In the genomic region with DNA sequence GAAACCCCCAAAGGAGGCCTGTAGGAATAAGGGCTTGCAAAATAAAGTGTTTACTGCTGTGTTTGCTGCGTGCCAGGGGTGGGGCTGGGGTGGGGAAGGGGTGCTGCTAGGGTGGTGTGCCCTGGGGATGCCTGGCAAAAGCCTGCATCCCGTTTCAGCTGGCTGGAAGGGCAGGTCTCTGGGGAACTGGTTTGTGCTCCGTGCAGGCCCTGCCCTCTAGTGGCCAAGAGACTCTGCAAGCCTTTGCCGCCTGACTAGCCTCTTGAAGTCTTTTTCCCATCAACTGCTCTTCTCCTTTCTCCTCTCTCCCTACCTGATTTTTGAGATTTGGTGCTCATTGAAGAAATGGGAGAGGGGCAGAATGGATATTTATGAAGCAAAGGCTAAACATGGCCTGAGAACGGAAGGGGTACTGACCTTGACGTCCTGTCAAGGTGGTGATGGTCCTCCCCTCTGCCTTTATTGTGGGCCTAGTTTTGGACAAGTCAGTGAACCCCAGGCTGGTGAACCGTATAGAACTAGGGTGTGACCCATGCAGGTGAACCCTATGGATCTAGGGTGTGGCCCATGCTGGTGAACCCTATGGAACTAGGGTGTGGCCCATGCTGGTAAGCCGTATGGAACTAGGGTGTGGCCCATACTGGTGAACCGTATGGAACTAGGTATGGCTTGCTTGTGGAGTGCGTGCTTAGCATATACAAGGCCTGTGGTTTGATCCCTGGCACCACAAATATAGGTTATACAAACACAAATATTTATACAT, we compare ENCODE assay signal across 9 mouse cellular contexts. TPM values are rescaled to one million over a fixed set of nuclear protein-coding genes. Genes with fewer than 3 reads are reported as not detected.
A peak's percentile ranks its signal among the peaks of the same experiment; 100 is the strongest.
DNase-seq lines count a peak whose midpoint lies in the region; ATAC-seq and TF ChIP-seq lines count a peak whose summit lies in the region.
"Had no signal": no experiment of that assay in that cellular context is flagged by ENCODE, and none has a peak within 500 bp of the region (broad histone marks: within the 10 kb centered on the region; RNA-seq: fewer than 3 reads in every experiment).

No protein-coding gene starts in this region.

- H3K27me3 ChIP-seq in kidney, embryonic 16.5 days (ENCODE audit: insufficient read depth, low read length) = no peaks in the 10 kb centered on the region
- H3K27me3 ChIP-seq in liver, adult 2 months (ENCODE audit: control insufficient read depth, insufficient read depth, low read length) = no peaks in the 10 kb centered on the region
- H3K27me3 ChIP-seq in neural tube, embryonic 13.5 days = no peaks in the 10 kb centered on the region

- no peaks in the 10 kb centered on the region for H3K36me3 ChIP-seq in kidney, embryonic 16.5 days (ENCODE audit: insufficient read depth, low read length)
- no peaks in the 10 kb centered on the region for H3K36me3 ChIP-seq in liver, adult 2 months (ENCODE audit: control insufficient read depth, insufficient read depth, low read length)
- no peaks in the 10 kb centered on the region for H3K36me3 ChIP-seq in neural tube, embryonic 13.5 days
- H3K36me3 ChIP-seq: heart, embryonic 13.5 days had no signal

- H3K79me2 ChIP-seq in liver, adult 2 months (ENCODE audit: control insufficient read depth, insufficient read depth, low read length) = no peaks in the 10 kb centered on the region

- H3K9me3 ChIP-seq in kidney, embryonic 16.5 days (ENCODE audit: low read length) = no peaks in the 10 kb centered on the region
- H3K9me3 ChIP-seq in neural tube, embryonic 13.5 days = no peaks in the 10 kb centered on the region
- H3K9me3 ChIP-seq: heart, embryonic 13.5 days had no signal

- H3K27ac ChIP-seq in kidney, embryonic 16.5 days (ENCODE audit: low read length) = no peak overlapping the region
- no peak overlapping the region for H3K27ac ChIP-seq in liver, adult 2 months (replicated peaks; ENCODE audit: insufficient read depth, low read depth, low read length)
- no peak overlapping the region for H3K27ac ChIP-seq in neural tube, embryonic 13.5 days (replicated peaks)
- H3K27ac ChIP-seq: heart, embryonic 13.5 days had no signal

- peak; percentile 96 for TF ChIP-seq CTCF in liver, adult 2 months (IDR thresholded peaks at IDR 0.05; ENCODE audit: low read depth, low read length)

- H3K4me2 ChIP-seq in kidney, embryonic 16.5 days (replicated peaks; ENCODE audit: low read depth, low read length) = no peak overlapping the region
- no peak overlapping the region for H3K4me2 ChIP-seq in neural tube, embryonic 13.5 days
- H3K4me2 ChIP-seq: heart, embryonic 13.5 days had no signal

- no peaks in the 10 kb centered on the region for H3K4me1 ChIP-seq in kidney, embryonic 16.5 days (ENCODE audit: insufficient read depth, low read length)
- no peaks in the 10 kb centered on the region for H3K4me1 ChIP-seq in liver, adult 2 months (ENCODE audit: control insufficient read depth, insufficient read depth, low read length)
- H3K4me1 ChIP-seq in neural tube, embryonic 13.5 days (replicated peaks) = peaks cover 8% of the 10 kb centered on the region

- H3K4me3 ChIP-seq in kidney, embryonic 16.5 days (ENCODE audit: low read length) = no peak overlapping the region
- no peak overlapping the region for H3K4me3 ChIP-seq in liver, adult 2 months (ENCODE audit: insufficient read depth, low read depth, low read length)
- no peak overlapping the region for H3K4me3 ChIP-seq in neural tube, embryonic 13.5 days
- H3K4me3 ChIP-seq: heart, embryonic 13.5 days had no signal

- DNase-seq in WW6 (ENCODE audit: low read depth, low spot score) = peak; percentile 47
- peak; percentile 71 to 85 for DNase-seq in cerebellum, postnatal 25 days
- DNase-seq in gastrocnemius, postnatal 10 days = peak; percentile 69
- peak; percentile 48 for DNase-seq in liver, adult 2 months (ENCODE audit: extremely low read depth, low read depth, low spot score)
- peak; percentile 63 for DNase-seq in urinary bladder, postnatal 25 days (ENCODE audit: low spot score)

- H3K9ac ChIP-seq in kidney, embryonic 16.5 days (replicated peaks; ENCODE audit: low read length) = no peak overlapping the region
- H3K9ac ChIP-seq in liver, adult 2 months (ENCODE audit: low read depth, low read length) = no peak overlapping the region
- no peak overlapping the region for H3K9ac ChIP-seq in neural tube, embryonic 13.5 days
- H3K9ac ChIP-seq: heart, embryonic 13.5 days had no signal

- WGBS in kidney, embryonic 16.5 days = 41% methylated on average over 10 of the region's 10 CpGs
- 35% methylated on average over 10 of the region's 10 CpGs for WGBS in liver, adult 2 months
- WGBS in neural tube, embryonic 13.5 days = 43% methylated on average over 10 of the region's 10 CpGs

- peak; percentile 57 for ATAC-seq in CD4-positive, CD25-positive, alpha-beta regulatory T cell, adult 4 months
- ATAC-seq in kidney, embryonic 16.5 days (ENCODE audit: low FRiP score, low TSS enrichment) = peak; percentile 35; the same call in 1 of the 2 replicates
- ATAC-seq in neural tube, embryonic 13.5 days (ENCODE audit: low read depth) = 0 out of 2 replicates have a peak, but pooled peaks have one; percentile 36

- no peak for TF ChIP-seq POLR2A in liver, adult 2 months (IDR thresholded peaks at IDR 0.05; ENCODE audit: extremely low read depth, insufficient read depth, low read length)

RNA-seq across cellular contexts. Expression of gene Acp6, which starts 26.7 kb away (rescaled TPM):
- polyA plus RNA-seq in CD4-positive, CD25-positive, alpha-beta regulatory T cell, adult 4 months (2017; shearing (Covaris generic)) = 10 to 100 TPM; 43.0 to 64.3 TPM
- 10 to 100 TPM; 15.4 to 18.9 TPM for total RNA-seq in gastrocnemius, postnatal 10 days (2021)
- 59.8 and 60.3 TPM in 2 replicates for polyA plus RNA-seq in kidney, embryonic 16.5 days (2015; fragmentation: Nextera tagmentation; extraction: Ambion mirVana)
- 31.9 and 34.2 TPM in 2 replicates for total RNA-seq in liver, adult 2 months (2014; rRNA removed)
- 33.7 and 37.5 TPM in 2 replicates for polyA plus RNA-seq in liver, adult 2 months (2012; rRNA removed)
- polyA plus RNA-seq in neural tube, embryonic 13.5 days (2015; fragmentation: Nextera tagmentation; extraction: Ambion mirVana) = 16.3 and 21.1 TPM in 2 replicates
